Comparison of ENCODE assay signal across 15 mouse cellular contexts in genomic region chr4:12498426-12498825, GRCm38 (mm10).
"Had no signal": no experiment of that assay in that cellular context is flagged by ENCODE, and none has a peak within 500 bp of the region (broad histone marks: within the 10 kb centered on the region; RNA-seq: fewer than 3 reads in every experiment).

No protein-coding gene starts in this region.

- ATAC-seq: liver, postnatal 0 days; midbrain, embryonic 16.5 days had no signal

- H3K27ac ChIP-seq: liver, embryonic 13.5 days; liver, embryonic 15.5 days; midbrain, embryonic 12.5 days; neural tube, embryonic 12.5 days; stomach, embryonic 15.5 days; stomach, postnatal 0 days had no signal

- H3K4me2 ChIP-seq: liver, embryonic 13.5 days; liver, embryonic 15.5 days; midbrain, embryonic 12.5 days; neural tube, embryonic 12.5 days; stomach, embryonic 15.5 days had no signal

- H3K9me3 ChIP-seq: liver, embryonic 13.5 days; liver, embryonic 15.5 days; midbrain, embryonic 12.5 days; neural tube, embryonic 12.5 days; stomach, embryonic 15.5 days had no signal

- H3K27me3 ChIP-seq: liver, embryonic 13.5 days; liver, embryonic 15.5 days; midbrain, embryonic 12.5 days; neural tube, embryonic 12.5 days; stomach, embryonic 15.5 days had no signal

- DNase-seq: liver, embryonic 13.5 days; liver, postnatal 0 days; lung, adult 2 months; lung, postnatal 10 days; midbrain, embryonic 14.5 days; right cerebral cortex, postnatal 14 days; thymus, adult 2 months; thymus, postnatal 25 days; thymus, postnatal 4 days had no signal

- H3K4me1 ChIP-seq: liver, embryonic 13.5 days; liver, embryonic 15.5 days; midbrain, embryonic 12.5 days; neural tube, embryonic 12.5 days; stomach, embryonic 15.5 days had no signal

- H3K36me3 ChIP-seq: liver, embryonic 13.5 days; liver, embryonic 15.5 days; midbrain, embryonic 12.5 days; neural tube, embryonic 12.5 days; stomach, embryonic 15.5 days had no signal

- H3K9ac ChIP-seq: liver, embryonic 13.5 days; liver, embryonic 15.5 days; liver, postnatal 0 days; midbrain, embryonic 12.5 days; neural tube, embryonic 12.5 days; stomach, embryonic 15.5 days had no signal

- H3K4me3 ChIP-seq: liver, embryonic 13.5 days; liver, embryonic 15.5 days; midbrain, embryonic 12.5 days; neural tube, embryonic 12.5 days; stomach, embryonic 15.5 days had no signal
